Mouse (Mus musculus) thymus, postnatal 0 days (tissue): ENCODE measurements around the gene Olfr1175-ps. TPM values are rescaled to one million over a fixed set of nuclear protein-coding genes. Genes with fewer than 3 reads are reported as not detected.
A peak's percentile ranks its signal among the peaks of the same experiment; 100 is the strongest.

Source experiments
- DNase-seq: peaks from one replicate; pipeline ENCODE4 v3.0.0-alpha.2; 2015; ENCODE audit warnings: low spot score
- polyA plus RNA-seq: library from polyadenylated mRNA; unstranded; fragments of >200 nt; fragmentation: Nextera tagmentation; extraction: Ambion mirVana; gene quantifications from 2 replicates; pipeline ENCODE4 v1.2.1, GENCODE M21; 2015

Gene Olfr1175-ps
- not detected in 2 replicates for polyA plus RNA-seq

DNA sequence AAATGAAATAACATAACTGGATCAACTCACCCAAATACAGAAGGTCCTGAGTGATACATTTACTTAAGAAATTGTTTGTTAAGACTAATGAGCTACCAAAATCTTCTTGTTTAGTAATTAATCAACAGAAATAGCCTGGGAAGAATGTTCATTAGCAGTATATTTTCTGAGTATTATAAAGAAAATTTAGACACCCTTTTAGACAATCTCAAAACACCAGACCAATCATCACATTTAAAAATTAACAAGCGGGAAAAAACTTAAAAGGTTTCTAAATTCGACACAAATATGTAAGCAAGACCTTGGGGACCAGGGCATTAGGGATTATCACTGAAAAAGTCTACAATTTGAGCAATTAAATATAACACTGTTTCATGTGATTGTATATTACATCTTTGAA lies at the start of gene Olfr1175-ps:
Olfr1175-ps (minus strand) TSS at position 101 of the 400 bp plus-strand sequence.
- no peak for DNase-seq

DNA sequence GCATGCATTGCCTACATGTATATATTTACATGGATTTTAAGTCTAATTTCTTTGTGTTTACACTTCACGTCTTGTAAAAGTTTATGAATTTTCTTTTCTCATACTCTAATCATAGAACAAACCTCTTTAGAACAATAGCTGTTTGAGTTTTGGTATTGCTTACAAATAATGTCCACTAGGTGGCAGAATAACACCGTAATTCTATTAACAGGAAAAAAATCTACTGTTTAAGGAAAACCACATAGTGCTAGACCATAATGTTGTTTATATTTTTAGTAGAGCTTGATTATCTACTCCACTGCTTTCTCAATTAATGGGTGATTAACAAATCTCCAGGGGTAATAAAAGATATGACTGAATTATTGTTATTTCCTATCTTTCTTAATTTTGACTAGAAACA lies 29.3 kb upstream of the Olfr1175-ps start:
- peak; percentile 5 for DNase-seq

DNA sequence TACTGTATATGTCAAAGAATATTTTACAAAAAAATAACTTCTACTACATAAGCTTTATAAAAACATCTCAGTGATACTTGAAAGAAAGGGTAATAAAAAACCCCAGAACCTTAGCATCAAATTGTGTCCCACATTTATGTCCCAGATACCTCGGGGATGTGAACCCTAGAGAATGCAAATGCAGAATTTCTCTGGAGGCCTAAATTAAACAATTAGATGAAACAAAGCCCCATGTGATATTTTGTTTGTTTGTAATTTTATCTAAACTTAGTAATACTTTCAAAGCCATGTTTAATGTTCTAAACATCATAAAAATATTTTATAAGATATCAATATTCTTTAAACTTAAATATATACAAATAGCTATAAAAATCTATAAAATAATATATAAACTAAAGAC lies 19.4 kb upstream of the Olfr1175-ps start, which contains the start of gene Olfr1177-ps:
Olfr1177-ps (minus strand) TSS at position 101 of the 400 bp plus-strand sequence.
- no peak for DNase-seq

DNA sequence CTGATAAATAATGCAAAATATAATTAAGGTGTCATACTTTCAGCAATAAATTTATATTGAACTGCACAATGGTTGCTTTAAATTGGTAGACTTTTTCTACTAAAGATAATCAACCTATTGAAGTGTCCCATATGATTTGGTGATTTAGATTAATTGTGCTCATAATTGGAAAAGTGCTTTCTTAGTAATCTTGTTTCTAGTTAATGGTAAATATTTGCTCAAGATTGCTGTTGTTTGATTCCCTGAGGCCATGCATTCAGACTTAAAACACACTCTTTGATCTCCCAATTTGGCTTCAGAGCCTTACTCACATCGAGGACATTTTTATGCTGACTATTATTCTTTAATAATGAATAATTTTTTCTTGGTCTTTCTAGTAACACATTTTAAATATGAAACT lies 9.4 kb upstream of the Olfr1175-ps start, which contains the start of gene Olfr1176:
Olfr1176 (plus strand) TSS at position 301 of the 400 bp plus-strand sequence.
- no peak for DNase-seq

DNA sequence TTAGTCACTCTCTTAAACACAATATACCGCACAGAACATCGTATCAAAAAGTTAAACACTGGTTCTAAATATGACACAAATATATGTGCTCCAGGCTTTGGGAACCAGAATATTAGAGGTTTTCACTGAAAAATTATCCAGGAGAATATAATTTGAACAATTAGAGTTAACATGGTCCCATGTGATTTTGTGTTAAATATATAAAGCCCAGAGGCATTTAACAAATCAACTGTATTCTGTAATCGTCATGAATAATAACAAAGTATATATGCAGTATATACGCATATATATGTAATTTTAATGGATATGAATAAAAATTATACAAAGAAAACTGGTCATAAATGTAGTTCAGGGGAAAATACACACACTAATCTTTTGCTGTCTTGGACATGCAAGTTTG lies 12.0 kb downstream of the Olfr1175-ps start, which contains the start of gene Olfr1174-ps:
Olfr1174-ps (minus strand) TSS at position 101 of the 400 bp plus-strand sequence.
- no peak for DNase-seq

DNA sequence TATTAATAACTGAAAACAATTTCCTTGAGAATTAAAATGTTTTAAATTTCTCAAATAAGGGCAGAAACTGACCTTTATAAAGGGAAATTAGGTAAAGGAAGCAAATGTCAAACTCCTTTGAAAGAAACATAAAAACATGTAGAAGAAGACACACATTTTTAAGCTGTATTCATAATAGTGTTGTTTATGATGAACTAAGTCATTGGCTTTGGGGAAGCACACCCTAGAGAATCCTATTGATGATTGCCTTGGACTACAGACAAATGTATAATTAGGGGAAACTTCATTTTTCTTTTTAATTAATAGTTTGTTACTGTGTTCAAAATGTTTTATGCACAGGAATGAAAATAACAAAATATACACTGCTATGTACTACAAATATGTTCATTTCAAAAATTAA lies 47.2 kb downstream of the Olfr1175-ps start, which contains the start of gene Olfr1173:
Olfr1173 (minus strand) TSS at position 101 of the 400 bp plus-strand sequence.
- DNase-seq = no peak

Other genes starting within 250 kb of the Olfr1175-ps start
- not detected in 2 replicates for gene Olfr1164, start 233.2 kb downstream of the Olfr1175-ps start, polyA plus RNA-seq
- gene Olfr1166, start 198.9 kb downstream of the Olfr1175-ps start, polyA plus RNA-seq = not detected in 2 replicates
- gene Olfr1167, start 172.0 kb downstream of the Olfr1175-ps start, polyA plus RNA-seq = 0.12 TPM in 1 of 2 replicates, not detected in the other
- not detected in 2 replicates for gene Olfr1168, start 145.3 kb downstream of the Olfr1175-ps start, polyA plus RNA-seq
- not detected in 2 replicates for gene Olfr1170, start 98.9 kb downstream of the Olfr1175-ps start, polyA plus RNA-seq
- gene Olfr1173, start 47.3 kb downstream of the Olfr1175-ps start, polyA plus RNA-seq = 0.03 TPM in 1 of 2 replicates, not detected in the other
- not detected in 2 replicates for gene Olfr1174-ps, start 12.1 kb downstream of the Olfr1175-ps start, polyA plus RNA-seq
- gene Olfr1176, start 9.5 kb upstream of the Olfr1175-ps start, polyA plus RNA-seq = not detected in 2 replicates
- gene Olfr1177-ps, start 19.3 kb upstream of the Olfr1175-ps start, polyA plus RNA-seq = not detected in 2 replicates
- gene Olfr1178, start 59.8 kb upstream of the Olfr1175-ps start, polyA plus RNA-seq = not detected in 2 replicates
- not detected in 2 replicates for gene Olfr1179, start 79.2 kb upstream of the Olfr1175-ps start, polyA plus RNA-seq
- gene Olfr1180, start 91.9 kb upstream of the Olfr1175-ps start, polyA plus RNA-seq = not detected in 2 replicates
- not detected in 2 replicates for gene Olfr1181, start 99.0 kb upstream of the Olfr1175-ps start, polyA plus RNA-seq
- gene Gm13757, start 121.9 kb upstream of the Olfr1175-ps start, polyA plus RNA-seq = not detected in 2 replicates
- not detected in 2 replicates for gene Olfr1183, start 127.7 kb upstream of the Olfr1175-ps start, polyA plus RNA-seq
- not detected in 2 replicates for gene Olfr1184, start 156.4 kb upstream of the Olfr1175-ps start, polyA plus RNA-seq
- not detected in 2 replicates for gene Olfr1185-ps1, start 166.1 kb upstream of the Olfr1175-ps start, polyA plus RNA-seq
- not detected in 2 replicates for gene Olfr1186, start 191.3 kb upstream of the Olfr1175-ps start, polyA plus RNA-seq
- not detected in 2 replicates for gene Olfr1188, start 229.7 kb upstream of the Olfr1175-ps start, polyA plus RNA-seq